Mouse (Mus musculus): ENCODE data around the gene Cry2. TPM values are rescaled to one million over a fixed set of nuclear protein-coding genes. Genes with fewer than 3 reads are reported as not detected.

Gene Cry2
- total RNA-seq, 2 experiments from 2014 or later = 58.6 to 65.8 TPM

DNA sequence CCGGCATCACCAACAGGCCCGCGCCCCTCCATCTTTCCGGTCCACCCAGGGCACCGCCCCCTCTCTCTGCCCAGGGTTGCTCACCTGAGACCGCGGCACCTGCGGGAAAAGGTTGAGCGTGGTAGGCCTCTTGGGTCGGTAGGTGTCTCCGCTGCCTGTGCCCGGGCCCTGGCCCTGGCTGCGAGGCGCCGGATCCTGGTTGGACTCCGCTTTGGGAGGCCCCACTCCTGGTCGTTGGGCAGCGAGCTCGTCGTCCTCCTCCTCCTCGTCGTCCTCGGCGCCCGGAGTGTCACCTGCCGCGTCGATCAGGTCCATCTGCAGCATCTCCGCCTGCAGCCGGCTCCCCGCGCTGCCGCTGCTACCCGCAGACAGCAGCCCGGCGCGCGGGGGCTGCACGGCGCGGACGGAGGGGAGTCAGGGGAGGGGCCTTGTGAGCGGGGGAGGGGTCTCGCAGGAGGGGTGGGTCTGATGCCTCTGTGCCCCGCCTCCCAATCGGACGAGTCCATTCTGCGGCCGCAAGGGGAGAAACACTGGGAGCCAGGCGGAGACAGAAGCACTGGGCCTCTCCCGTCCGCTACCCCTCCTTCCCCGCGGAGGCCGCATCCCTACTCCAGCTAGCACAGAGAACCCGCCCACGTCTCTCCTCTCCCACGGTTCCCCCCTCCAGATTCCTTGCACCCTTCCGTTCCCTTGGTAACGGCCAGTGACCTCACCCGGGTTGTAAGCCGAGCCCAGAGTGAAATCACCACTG, 44.8 kb downstream of the Cry2 start:
- peak; percentile 58 to 68 for DNase-seq (ENCODE audit: low spot score in 2 of 2)

DNA sequence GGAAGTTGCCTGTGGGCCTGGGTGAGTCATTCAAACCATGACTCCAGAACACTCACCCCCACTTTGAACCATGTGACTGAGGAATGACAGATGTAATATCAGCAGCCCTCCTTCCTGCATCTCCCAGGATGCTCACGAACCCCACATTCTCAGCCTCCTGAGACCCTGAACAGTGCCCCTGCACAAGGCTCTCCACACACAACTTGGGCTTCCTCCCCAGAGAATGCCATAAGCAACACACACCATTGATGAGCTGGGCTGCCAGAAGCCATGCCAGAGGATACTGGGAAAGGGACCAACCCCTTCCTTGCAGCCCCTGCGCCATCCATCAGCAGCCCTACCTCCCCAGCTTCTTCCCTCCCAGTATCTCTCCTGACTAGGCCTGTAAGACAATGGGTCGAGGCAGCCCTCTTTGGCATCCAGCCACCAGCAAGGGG, 45.7 kb downstream of the Cry2 start:
- no peak for DNase-seq (ENCODE audit: low spot score in 2 of 2)

DNA sequence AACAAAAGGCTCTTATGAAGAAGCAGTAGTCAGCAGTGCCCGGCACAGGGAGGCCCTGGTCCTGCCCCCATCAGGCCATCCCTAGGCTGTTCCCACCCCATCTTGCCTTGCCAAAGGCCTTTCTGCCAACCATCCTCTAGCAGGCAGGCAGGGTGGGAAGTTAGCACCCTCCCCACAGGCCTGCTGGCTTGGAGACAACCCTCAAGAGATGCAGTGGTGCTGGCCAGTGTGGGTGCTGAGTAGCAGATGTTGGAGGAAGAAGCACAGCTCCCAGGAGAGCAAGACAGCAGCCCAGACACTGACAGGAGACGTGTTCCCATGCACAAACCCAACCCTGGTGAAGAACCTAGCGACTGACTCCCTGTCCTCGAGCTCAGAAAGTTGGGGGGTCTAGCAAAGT, 46.2 kb downstream of the Cry2 start:
- DNase-seq (ENCODE audit: low spot score in 2 of 2) = no peak

DNA sequence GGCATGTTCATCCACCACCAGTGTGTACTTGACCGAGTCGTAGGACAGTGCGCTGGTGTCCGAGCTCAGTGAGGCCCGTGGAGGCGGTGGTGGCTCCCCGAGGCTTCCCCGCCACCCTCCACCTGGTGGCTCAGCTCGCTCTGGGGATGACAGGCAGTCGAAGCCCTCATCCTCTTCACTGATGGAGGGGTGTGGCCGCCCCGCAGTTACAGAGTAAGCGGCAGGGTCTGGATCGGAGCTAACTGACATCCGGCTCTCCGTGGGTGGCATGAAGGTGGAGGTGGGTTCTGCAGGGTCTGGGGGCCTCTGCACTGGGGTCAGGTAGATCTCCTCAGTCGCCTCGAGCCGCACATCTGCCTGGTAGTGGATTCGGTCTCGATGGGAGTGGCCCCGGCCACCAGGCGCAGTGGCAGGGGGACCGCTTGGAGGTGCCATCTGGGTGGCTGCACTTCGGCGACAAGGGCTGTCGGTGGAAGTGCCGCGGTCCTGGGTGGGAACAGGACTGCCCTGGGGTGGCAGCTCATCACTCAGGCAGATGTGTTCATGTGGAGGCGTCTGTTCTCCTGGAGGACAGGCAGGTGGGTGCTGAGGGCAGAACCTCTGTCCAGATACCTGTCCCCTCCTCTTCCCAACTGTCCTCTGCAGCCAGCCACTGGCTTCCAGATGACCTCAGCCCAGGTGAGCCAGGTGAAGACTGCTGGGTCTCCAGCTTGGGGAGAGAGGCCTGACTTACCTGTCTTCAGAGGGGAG, 46.8 kb downstream of the Cry2 start:
- no peak for DNase-seq (ENCODE audit: low spot score in 2 of 2)

DNA sequence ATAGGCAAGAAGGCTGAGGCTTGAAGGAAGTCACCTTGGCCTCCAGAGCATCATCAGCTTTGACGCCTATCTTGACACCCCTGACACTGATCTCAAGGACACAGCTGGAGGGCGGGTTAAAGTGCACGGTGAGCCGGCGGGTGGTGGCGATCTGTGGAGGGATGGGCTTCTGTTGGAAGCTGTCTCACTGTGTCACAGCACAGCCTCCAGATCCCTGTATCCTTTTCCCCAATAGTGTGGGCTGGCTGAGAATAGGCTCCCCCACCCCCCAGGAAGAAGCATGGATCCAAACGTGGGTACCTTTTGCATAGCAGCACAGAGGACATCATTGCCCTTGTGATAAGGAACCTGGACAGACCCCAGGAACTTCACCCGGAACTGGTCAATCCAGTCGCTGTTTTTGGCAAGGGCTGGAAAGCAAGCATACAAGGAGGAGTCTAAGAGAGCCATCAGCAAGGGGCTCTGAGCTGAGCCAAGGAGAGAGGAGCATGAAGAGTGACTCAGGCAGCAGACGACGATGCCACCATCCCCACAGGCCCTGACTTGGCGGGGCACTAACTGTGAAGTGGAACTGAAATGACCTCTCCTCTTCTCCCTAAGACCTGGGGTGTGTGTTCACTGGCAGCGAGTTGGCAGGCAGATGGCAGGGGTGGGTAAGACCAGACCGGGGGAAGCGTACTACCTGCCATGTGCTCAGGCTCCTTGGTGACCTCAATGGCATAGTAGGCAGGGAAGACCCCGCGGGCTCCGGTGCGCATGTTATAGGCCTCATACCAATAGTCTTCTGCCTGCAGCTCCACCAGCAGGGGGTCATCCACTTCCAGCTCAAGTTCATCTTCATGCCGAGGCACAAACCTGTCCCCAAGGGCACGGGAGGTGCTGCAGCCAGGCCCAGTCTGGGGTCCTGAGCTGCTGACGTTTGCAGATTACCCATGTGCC, 48.5 kb downstream of the Cry2 start:
- no peak for DNase-seq (ENCODE audit: low spot score in 2 of 2)

DNA sequence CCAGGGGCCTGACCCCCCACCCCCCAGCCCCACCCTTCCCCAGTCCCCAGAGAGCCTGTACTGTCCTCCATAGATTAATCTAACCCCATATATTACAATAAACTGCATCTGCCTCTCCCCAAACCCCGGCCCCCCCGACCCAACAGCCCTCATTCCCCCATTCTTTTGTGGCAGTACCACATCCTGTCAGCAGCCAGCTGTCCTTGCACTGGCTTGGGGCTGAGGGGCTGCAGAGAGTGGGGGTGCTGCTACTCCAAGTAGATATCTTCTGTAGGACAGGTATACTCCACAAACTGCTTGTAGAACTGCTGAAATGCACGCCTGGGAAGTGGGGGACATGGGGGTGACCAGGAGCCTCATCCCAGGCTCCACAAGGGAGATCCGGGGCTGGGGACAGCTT, 49.7 kb downstream of the Cry2 start:
- no peak for DNase-seq (ENCODE audit: low spot score in 2 of 2)

DNA sequence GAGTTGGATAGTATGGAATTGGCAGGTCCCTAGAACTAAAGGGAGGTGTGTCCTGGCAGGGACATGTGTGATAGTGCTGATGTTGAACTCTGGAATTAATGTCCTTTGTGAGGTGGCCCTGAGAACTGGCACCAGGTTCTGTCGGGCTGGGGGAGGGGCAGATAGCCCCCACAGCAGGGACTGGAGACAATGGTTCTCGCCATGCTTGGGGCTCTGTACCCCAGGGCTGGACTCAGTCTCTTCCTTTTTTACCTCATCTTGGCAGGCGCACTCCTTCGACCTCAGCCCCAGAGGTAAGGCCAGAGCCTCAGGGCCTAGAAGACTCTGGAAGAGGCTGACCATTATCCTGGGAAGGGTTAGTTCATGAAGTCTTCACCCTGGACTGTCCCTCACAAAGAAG, 51.1 kb downstream of the Cry2 start:
- no peak for DNase-seq (ENCODE audit: low spot score in 2 of 2)

DNA sequence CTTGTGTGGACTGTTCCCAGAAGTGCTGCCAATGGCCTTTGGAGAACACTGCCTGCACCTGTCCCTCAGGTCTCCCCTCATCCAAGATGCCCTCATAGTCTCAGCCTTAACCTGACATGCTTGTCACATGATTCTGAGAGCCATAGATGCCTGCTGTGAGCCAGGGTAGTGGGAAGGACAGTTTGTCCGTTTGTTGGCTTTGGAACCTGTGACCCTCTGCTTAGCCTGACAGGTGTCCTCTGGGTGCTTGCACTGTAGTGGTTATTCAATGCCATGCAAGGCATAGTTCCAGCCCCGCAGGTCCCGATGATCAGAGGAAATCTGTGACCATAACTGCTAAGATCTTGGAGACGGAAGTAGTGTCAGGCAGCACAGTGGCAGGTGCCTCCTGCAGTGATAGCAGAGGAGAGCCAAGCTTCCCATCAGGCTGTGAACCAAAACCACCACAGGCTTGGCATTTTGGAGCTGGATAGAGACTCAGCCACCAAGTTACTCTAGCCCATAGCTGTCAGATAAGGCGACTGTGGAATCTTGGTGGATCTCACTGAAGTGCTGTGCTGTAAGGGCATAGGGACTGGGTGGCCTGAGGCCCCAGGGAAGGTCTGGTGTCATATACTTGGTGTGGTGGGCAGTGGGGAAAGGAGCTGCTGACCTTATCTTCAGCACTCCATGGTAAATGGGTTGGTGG, 51.8 kb downstream of the Cry2 start, which contains the start of gene 1700029I15Rik:
Gene 1700029I15Rik, plus strand, starts transcription at position 638 of the 688 bp plus-strand sequence.
- no peak for DNase-seq (ENCODE audit: low spot score in 2 of 2)

DNA sequence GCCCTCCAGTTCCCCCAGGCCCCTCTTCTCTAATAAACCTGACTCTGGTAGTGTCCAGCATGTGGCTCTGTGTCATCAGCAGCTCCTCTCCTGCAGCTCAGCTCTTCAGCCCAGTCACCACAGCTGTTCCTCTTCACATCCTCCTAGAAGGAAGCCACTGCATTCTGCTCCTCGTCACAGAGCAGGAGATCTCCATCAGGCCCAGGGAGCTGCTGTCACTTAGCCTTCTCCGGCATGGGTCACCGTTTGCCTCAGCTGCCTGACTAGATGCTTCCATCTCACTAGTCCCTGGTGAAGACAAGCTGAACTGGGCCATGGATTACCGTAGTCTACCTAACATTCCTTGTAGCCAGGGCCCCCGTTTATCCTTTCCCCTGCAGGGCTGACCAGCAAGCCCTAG, 52.7 kb downstream of the Cry2 start:
- DNase-seq (ENCODE audit: low spot score in 2 of 2) = no peak

DNA sequence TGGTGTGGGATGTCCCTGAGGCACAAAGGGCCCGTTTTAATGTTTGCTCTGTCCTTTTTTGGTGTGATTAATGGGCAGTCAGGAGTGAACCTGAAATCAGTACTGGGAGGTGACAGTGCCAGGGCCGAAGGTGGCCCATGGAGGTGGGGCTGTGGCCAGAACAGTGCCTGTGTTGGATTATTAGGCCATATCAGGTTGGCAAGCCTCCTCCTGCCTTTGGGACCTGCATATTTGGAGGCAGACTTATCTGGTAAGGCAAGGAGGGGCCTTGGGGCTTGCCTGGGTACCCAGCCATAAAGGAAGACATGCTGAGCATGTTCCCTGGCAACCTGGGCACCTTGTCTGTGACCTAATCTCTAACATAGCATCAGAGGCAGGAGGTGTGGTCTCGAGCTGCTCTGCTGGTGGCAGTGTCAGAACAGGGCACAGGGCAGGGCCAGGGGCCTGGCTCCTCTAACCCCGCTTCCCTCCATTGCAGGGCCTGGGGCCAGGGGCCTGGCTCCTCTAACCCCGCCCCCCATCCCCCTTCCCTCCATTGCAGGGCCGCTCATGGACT, 53.3 kb downstream of the Cry2 start:
- DNase-seq (ENCODE audit: low spot score in 2 of 2) = no peak

DNA sequence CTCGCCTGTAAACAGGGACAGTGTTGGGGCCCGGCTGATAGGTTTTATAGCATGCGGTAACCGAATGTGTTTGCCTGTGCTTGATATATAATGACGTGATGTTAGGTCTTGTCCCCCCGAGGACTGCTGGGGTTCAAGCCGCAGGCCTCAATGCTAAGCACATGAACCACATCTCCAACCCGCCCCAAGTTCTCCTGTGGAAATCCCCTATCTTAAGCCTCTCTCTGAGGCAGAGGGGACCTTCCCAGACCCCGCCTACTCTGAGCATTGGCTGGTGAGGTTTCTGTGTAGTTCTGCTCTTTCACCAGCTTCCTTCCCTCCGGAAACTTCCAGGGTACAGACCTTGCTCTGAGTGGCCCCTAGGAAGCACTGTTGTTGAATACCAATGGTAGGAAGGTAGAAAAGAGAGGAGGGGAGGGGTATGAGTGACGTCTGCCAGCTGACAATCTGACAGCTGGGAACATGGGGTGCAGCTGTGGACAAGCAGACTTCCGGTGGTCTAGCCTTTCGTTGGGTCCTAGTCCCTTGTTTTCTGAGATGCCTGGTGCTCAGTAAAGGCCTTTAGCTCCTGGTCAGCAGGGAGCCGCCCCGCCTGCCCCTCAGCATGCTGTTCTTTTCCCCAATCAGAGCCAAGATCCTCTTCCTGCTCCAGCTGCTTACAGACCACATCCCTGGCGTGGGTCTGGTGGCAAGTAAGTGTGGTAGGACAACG, 53.9 kb downstream of the Cry2 start:
- DNase-seq (ENCODE audit: low spot score in 2 of 2) = no peak

DNA sequence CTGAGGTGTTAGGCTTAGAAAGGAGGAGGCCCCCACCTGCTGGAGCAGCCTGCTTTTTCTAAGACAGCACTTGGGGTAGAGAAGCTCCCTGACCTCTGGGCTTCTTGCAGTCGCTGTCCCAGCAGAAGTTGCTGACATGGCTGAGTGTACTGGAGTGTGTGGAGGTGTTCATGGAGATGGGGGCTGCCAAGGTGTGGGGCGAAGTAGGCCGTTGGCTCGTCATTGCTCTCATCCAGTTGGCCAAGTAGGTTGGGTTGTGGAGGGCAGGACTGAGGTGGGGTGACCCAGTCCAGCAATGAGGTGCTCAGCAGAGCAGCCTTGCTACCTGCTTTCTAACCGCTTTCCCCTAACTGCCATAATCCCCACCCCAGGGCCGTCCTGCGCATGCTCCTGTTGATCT, 56.5 kb downstream of the Cry2 start:
- no peak for DNase-seq (ENCODE audit: low spot score in 2 of 2)

DNA sequence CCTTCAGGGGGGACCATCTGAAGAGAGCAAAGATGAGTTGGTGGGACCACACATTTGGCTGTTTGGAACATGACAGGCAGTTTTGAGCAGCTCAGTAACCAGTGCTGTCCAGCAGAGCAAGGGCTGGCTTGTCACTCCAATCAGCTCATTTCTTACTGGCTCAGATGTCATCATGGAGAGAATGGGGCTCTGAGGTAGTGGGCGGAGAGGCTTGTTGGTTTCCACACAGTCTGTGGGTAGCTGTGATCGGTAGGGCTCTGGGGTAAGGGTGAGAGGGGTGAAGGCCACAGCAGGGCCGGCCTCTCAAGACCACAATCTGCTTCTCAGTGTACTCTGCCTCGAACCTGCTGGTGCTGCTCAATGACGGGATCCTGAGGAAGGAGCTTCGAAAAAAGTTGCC, 57.5 kb downstream of the Cry2 start:
- DNase-seq (ENCODE audit: low spot score in 2 of 2) = no peak

DNA sequence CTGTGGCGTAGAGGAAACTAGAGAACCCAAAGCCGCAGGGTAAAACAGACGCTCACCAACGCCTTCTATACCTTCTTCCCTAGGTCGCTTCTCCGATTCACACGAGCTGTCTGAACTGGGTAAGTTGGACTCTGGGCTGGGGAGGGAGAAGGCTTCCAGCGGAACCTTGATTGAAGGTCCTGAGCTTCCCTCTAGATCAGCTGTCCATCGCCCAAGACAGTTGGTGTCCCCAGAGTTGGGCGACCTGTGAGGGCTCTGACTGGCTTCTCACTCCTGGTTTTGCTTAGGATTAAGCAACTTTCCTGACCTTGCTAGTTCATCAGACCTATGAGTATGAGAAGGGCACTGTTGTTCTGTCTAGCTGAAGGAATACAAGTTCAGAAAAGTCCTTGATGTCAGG, 58.1 kb downstream of the Cry2 start:
- no peak for DNase-seq (ENCODE audit: low spot score in 2 of 2)

DNA sequence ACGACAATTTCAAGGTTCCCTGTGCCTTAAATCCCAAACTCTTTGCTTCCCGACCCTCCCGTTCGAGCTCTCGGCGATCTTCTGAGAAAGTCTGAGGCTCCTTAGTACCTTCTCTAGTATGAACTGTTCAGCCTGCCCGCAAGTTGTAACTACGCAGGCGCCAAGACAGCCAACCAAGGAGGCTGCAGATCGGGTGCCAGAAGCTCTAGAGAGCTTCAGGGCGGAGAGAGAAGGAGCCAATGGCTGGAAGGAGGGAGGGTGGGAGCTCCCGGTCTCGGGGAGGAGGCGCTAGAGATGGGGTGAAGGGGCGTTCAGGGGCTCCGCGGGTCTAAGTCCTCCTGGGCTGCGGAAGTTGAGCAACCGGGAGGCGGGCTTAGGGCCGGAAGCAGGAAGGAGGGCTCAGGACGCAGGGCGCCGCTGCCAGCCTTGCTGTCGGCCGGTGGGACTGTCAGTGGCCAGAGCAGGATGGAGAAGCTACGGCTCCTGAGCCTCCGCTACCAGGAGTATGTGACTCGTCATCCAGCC, 58.7 kb downstream of the Cry2 start:
- DNase-seq (ENCODE audit: low spot score in 2 of 2) = peak; percentile 77 to 85

DNA sequence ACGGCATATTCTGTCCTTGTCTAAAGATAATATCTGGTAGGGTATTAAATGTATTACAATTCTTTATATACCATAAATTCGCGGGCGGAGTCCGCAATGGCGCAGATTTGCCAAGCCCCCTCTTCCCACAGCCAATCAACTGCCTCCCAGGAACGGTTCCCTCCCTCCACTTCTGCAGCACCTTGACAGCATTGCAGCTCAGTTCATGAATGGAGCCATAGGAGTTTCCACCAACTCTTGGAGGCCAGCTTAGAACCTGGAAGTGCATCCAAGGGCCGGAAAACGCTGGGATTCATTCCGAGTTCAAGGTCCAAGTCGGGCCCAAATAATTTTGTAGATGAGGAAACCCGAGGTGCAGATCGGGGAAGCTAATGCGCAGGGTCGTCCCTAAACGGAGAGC, 59.3 kb downstream of the Cry2 start, which contains the start of the genes Pex16 and Large2:
Gene Pex16, plus strand, starts transcription at position 163 of the 400 bp plus-strand sequence.
Gene Large2, minus strand, starts transcription at position 356 of the 400 bp plus-strand sequence.
- DNase-seq (ENCODE audit: low spot score in 2 of 2) = no peak

DNA sequence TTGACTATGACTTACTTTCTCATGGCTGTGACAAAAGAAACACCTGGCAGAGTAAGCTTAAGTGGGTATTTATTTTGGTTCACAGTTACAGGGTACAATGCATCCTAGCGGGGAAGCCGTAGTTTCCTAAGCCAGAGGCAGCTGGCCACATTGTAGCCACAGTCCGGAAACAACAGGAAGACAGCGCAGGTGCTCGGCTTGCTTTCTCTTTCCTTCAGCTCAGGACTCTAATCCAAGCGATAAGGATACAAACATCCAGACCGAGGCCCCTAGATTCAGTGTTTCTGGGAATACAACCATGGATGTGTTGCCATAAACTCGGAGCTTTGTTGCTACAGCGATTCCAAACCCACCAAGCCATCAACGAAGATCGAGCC, 60.4 kb downstream of the Cry2 start:
- DNase-seq (ENCODE audit: low spot score in 2 of 2) = no peak

DNA sequence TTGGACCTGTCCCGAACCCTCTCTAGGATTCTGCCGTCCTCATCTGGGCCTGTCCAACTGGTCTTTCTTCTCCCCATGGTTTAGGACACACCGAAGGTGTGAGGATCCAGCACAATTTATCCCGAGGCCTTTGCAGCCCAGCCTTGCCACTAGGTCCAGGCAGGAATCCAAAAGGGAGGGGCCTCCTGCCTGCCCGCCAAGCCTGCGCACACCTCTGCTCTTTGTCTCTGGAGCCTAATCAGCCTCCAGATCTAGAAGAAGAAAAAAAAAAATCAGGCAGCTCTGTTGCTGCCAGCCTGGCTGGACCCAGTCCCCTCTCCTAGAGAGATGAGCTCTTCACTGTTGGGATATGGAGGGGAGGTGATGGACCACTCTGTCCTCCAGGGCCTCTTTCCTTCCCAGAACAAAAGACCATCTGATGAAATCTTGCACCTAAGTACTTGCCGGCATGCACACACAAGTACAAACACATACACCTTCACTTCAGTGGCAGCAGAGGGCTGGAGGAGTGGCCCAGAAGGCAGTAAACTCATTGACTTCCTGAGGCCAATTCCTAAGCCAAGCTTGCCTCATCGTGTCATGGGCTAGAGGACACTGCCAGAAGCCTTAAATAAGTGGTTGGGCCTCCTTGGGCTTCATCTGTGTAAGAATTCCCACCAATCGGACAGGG, 60.9 kb downstream of the Cry2 start:
- no peak for DNase-seq (ENCODE audit: low spot score in 2 of 2)
